Mouse (Mus musculus) liver, embryonic 16.5 days (tissue): Measurements from ENCODE around the gene Hnrnpu. TPM values are rescaled to one million over a fixed set of nuclear protein-coding genes. Genes with fewer than 3 reads are reported as not detected.

ENCODE experiments used
- ATAC-seq: fragments of 200-750 bp; cut with Nextera tagmentation; 2 replicates; pipeline ENCODE4 v1.8.0; 2017; ENCODE audit warnings: low read depth, mild to moderate bottlenecking, moderate number of reproducible peaks, moderate library complexity
- H3K27ac ChIP-seq: fragments of 300-500 bp; sonication (generic); 2 replicates; pipeline ENCODE4 v1.5.1; 2014; ENCODE audit warnings: mild to moderate bottlenecking, low read length
- H3K27me3 ChIP-seq: fragments of 300-500 bp; sonication (generic); 2 replicates; pipeline ENCODE4 v1.6.1; 2014; ENCODE audit warnings: low read depth, low read length, mixed read lengths; ENCODE audit not compliant: control insufficient read depth, insufficient read depth
- H3K36me3 ChIP-seq: fragments of 300-500 bp; sonication (generic); 2 replicates; pipeline ENCODE4 v1.6.1; 2014; ENCODE audit warnings: mild to moderate bottlenecking; ENCODE audit not compliant: control insufficient read depth, insufficient read depth
- H3K4me1 ChIP-seq: fragments of 300-500 bp; sonication (generic); 2 replicates; pipeline ENCODE4 v1.6.1; 2014; ENCODE audit warnings: low read depth, low read length, mixed read lengths; ENCODE audit not compliant: control insufficient read depth
- H3K4me2 ChIP-seq: fragments of 300-500 bp; sonication (generic); 2 replicates; pipeline ENCODE4 v1.6.1; 2014; ENCODE audit warnings: low read depth, low read length, mixed read lengths
- H3K4me3 ChIP-seq: fragments of 300-500 bp; sonication (generic); 2 replicates; pipeline ENCODE4 v1.5.1; 2014; ENCODE audit warnings: low read depth, mild to moderate bottlenecking, low read length
- H3K9ac ChIP-seq: fragments of 300-500 bp; sonication (generic); 2 replicates; pipeline ENCODE4 v1.6.1; 2014; ENCODE audit warnings: low read depth, low read length
- H3K9me3 ChIP-seq: fragments of 300-500 bp; sonication (generic); replicated peaks from 2 replicates; pipeline ENCODE4 v1.6.1; 2016; ENCODE audit warnings: low read length; ENCODE audit not compliant: control insufficient read depth
- WGBS: fragments of 180-500 bp; shearing (Covaris S2); extraction: QIAGEN DNeasy Blood & Tissue Kit; methylation state at CpG from one replicate; pipeline ENCODE4 v1.1.7; 2014; ENCODE audit not compliant: insufficient replicate concordance; 5-methylcytosine and 5-hydroxymethylcytosine counted together
- microRNA-seq: library from miRNA; unstranded; fragments of <30 nt; microRNA quantifications from one replicate; pipeline ENCODE4, GENCODE M21; 2016
- polyA plus RNA-seq: library from polyadenylated mRNA; unstranded; fragments of >200 nt; fragmentation: Nextera tagmentation; extraction: Ambion mirVana; gene quantifications from 2 replicates; pipeline ENCODE4 v1.2.1, GENCODE M21; 2015

Hnrnpu gene
- polyA plus RNA-seq, 1 experiment from 2014 or later = 103 TPM

DNA sequence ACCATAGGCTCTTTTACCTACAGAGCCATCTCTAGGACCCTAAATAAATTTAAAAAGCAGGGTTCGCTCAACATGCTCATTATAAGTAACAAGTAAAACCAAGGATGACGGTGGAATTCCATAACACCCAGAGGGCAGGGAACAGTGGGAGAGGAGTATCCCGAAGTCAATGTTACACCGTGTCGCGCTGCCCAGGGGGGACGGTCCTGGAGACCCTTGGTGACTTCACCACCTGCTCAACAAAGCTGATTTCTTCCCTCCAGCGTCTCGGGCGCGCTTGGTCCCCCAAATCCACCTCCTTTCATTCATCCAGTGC lies 61.9 kb downstream of the Hnrnpu start:
- H3K4me3 ChIP-seq = peak overlapping the region; percentile 60
- H3K9ac ChIP-seq = no peak overlapping the region
- H3K27ac ChIP-seq = no peak overlapping the region
- peaks cover 23% of the 10 kb centered on the region for H3K27me3 ChIP-seq
- H3K36me3 ChIP-seq = no peaks in the 10 kb centered on the region
- peaks cover 3% of the 10 kb centered on the region; the same call in 1 of the 2 replicates for H3K9me3 ChIP-seq
- peak overlapping the region; percentile 67 for H3K4me2 ChIP-seq
- no peak for ATAC-seq
- no peaks in the 10 kb centered on the region; the same call in 1 of the 2 replicates for H3K4me1 ChIP-seq
- 10% methylated on average over 11 of the region's 11 CpGs for WGBS

DNA sequence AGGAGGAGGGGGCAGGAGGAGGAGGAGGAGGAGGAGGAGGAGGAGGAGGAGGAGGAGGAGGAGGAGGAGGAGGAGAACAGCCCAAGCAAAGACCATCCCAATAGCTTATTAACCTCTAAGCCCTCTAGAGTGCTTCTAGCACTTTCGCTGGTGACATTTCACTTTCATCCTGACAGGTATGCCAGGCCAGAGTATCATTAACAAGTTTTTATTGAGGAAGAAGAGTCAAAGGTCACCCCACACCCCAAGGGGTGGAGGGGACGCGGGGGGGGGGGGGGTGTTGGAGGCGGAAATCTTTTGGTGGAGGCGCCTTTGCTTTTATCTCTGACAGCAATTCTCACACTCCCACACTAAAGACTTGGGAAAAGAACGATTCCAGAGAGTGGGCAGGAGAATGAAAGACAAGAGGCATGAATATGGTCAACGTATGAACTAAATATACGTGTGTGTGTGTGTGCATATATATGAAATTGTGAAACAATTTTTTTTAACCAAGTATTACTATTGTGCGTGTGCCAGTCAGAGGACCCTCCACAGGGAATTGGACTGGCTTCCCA lies 62.3 kb downstream of the Hnrnpu start:
- Histone ChIP-seq H3K27ac (no peak overlapping the region), H3K4me2 (peak overlapping the region; percentile 67), H3K9ac (no peak overlapping the region), H3K4me3 (no peak overlapping the region), H3K4me1 (no peaks in the 10 kb centered on the region; the same call in 1 of the 2 replicates), H3K9me3 (peaks cover 3% of the 10 kb centered on the region; the same call in 1 of the 2 replicates), H3K27me3 (peaks cover 23% of the 10 kb centered on the region), H3K36me3 (no peaks in the 10 kb centered on the region)
- ATAC-seq = no peak
- 41% methylated on average over 9 of the region's 9 CpGs for WGBS

Small RNA genes lying within 50 kb of the gene (microRNA-seq; reads per million reads assigned to microRNA genes)
- gene Gm27458 = not detected

Other genes starting within 250 kb of the Hnrnpu start
- 7.8 and 8.8 TPM in 2 replicates for gene Desi2, start 150.4 kb downstream of the Hnrnpu start, polyA plus RNA-seq
- gene Cox20, start 18.7 kb downstream of the Hnrnpu start, polyA plus RNA-seq = 73.9 and 79.6 TPM in 2 replicates
- 1.9 TPM in 2 replicates for gene Efcab2, start 68.3 kb upstream of the Hnrnpu start, polyA plus RNA-seq
- gene Kif26b, start 191.3 kb upstream of the Hnrnpu start, polyA plus RNA-seq = 0.04 and 0.05 TPM in 2 replicates